Mouse (Mus musculus) adrenal gland, postnatal 10 days (tissue): ENCODE measurements around the gene Gm6899. TPM values are rescaled to one million over a fixed set of nuclear protein-coding genes. Genes with fewer than 3 reads are reported as not detected.

Experiments used
- DNase-seq: peaks from one replicate; pipeline ENCODE4 v3.0.0; 2021; ENCODE audit warnings: mixed read lengths
- total RNA-seq, 2 experiments: library from RNA; stranded (reverse); gene quantifications; 2 replicates each; pipeline ENCODE4 v1.2.3; 2021

The Gm6899 gene
- total RNA-seq, 2 experiments from 2014 or later, result not detected

GRCm38 (mm10) chr11:26642141-26642540, 49.1 kb downstream of the Gm6899 start:
- DNase-seq, result no peak

Other genes with a start within 250 kb of the Gm6899 start
- gene Fancl, start 207.1 kb upstream of the Gm6899 start, total RNA-seq, result 10 to 100 TPM; 12.2 to 17.6 TPM
- gene Vrk2, start 758 bp downstream of the Gm6899 start, total RNA-seq, result 10 to 100 TPM; 11.8 to 12.0 TPM